Mouse (Mus musculus) adrenal gland, adult 18-20 months (tissue): ENCODE results near the gene Zfp146. TPM values are rescaled to one million over a fixed set of nuclear protein-coding genes. Genes with fewer than 3 reads are reported as not detected.
"Not testable (repeated sequence)": the region's sequence is repeated elsewhere in the genome, so short reads cannot be mapped to it uniquely, and the experiment has no call there.

Experiments
- DNase-seq, 2 experiments: peaks; one replicate each; pipeline ENCODE4 v3.0.0; 2021 to 2022; ENCODE audit warnings: low spot score in 2 of 2
- total RNA-seq, 2 experiments: library from RNA; stranded (reverse); gene quantifications; 1 replicate in 1 of 2; 2 replicates in 1 of 2; pipeline ENCODE4 v1.2.3; 2021

Gene Zfp146
- total RNA-seq, 2 experiments from 2014 or later = 48.5 to 54.2 TPM

DNA sequence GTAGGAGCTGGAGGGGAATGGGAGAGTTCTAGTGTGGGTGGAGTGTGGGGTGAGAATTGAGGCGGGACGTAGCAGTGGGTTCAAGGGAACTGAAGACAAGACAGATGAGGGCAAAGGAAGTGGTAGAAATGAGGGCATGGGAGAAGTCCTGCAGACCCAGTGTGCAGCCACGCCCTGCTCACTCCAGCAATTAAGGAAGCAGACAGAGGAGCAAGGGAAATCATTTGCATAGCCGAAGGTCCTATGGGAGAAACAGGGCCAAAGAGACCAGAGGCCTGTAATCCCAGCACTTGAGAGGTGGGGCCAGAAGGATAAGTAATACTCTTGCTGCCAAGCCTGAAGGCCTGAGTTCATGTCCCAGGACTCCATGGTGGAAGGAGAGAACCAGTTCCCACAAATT is 37.2 kb downstream of the Zfp146 start:
- no peak for DNase-seq

- DNase-seq = no peak
Measured at GRCm38 (mm10) chr7:30129900-30130299, 39.6 kb downstream of the Zfp146 start.

DNA sequence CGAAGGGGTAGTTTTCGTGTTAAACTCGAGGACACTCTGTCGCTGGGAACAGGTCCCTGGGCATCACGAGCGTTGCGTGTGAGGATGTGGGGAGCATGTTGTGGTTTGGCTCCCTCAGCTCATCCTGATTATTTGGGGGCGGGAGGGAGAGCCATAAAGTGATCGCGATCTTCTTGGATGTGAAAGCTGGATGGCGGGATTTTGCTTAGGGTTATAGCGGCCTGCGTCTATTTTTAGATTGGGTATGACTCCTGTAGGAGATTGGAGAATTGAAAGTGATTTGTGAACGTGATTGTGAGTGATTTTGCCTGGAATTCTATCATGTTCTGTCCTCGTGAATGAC is 47.4 kb downstream of the Zfp146 start:
- no peak for DNase-seq

DNA sequence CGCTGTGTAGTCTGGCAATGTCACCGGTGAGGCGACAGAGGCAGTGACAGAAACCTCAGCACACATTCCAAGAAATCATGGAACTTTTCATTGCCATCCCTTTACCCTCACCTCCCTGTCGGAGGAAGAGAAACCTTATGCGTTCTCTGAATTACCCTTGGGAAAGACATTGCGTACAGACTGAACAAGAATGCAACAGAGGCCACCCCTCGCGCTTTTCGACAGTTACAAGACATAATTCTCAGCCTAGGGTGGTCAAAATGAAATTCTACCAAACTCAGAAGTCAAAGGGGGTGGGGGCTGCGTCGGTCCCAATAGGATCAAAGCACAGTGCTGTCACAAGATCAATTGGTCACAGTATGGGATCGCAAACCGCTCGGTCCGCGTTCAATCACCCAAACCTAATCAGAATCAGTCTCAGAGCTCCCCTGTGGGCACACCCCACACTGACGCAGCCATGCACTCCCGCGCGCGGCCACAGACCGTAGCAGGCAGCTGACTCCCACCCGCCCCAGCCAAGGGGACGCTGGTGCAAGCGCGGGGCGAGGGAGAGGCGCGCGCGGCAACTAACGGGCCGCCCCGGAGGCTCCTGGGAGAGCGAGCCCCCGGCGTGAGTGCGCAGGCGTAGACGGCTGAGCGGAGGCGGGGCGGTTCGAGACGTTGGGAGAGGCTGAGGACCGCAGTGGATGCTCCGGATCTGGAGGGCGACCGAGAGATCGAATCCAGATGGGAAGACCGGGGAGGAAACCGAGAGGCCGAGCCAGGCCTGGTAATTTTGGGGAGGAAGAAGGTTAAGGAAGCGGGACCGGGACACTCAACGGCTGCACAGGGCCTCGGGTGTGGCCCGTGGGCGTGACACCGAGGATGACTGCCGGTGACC is 48.0 kb downstream of the Zfp146 start, which contains the start of gene Zfp382:
Gene Zfp382, plus strand, starts transcription at position 635 of the 880 bp plus-strand sequence.
- DNase-seq = peak; percentile 87 to 88

- DNase-seq = not testable (repeated sequence)
Measured at GRCm38 (mm10) chr7:30117935-30118334, 51.6 kb downstream of the Zfp146 start.

GRCm38 (mm10) chr7:30116076-30116475 is 53.5 kb downstream of the Zfp146 start:
- no peak for DNase-seq

Other genes with a start within 250 kb of the Zfp146 start
- 10 to 100 TPM in 1 of 2 experiments, 1 to 10 TPM in 1; 8.6 to 10.0 TPM for gene Zfp74, start 215.7 kb downstream of the Zfp146 start, total RNA-seq
- 10 to 100 TPM in 1 of 2 experiments, 1 to 10 TPM in 1; 8.9 to 10.6 TPM for gene Zfp568, start 185.8 kb downstream of the Zfp146 start, total RNA-seq
- gene Zfp14, start 118.4 kb downstream of the Zfp146 start, total RNA-seq = 1 to 10 TPM; 3.0 TPM
- gene Zfp82, start 96.8 kb downstream of the Zfp146 start, total RNA-seq = 1 to 10 TPM; 2.0 to 2.3 TPM
- gene Gm26920, start 79.3 kb downstream of the Zfp146 start, total RNA-seq = not detected
- 1 to 10 TPM; 2.9 to 4.1 TPM for gene Zfp566, start 79.2 kb downstream of the Zfp146 start, total RNA-seq
- gene Zfp260, start 75.0 kb downstream of the Zfp146 start, total RNA-seq = 10 to 100 TPM; 38.4 to 45.1 TPM
- gene Zfp382, start 47.8 kb downstream of the Zfp146 start, total RNA-seq = 1 to 10 TPM; 3.2 to 5.1 TPM
- 100 to 1,000 TPM; 349 to 810 TPM for gene Cox7a1, start 14.4 kb upstream of the Zfp146 start, total RNA-seq
- 100 to 1,000 TPM; 575 to 621 TPM for gene Capns1, start 29.1 kb upstream of the Zfp146 start, total RNA-seq
- gene Polr2i, start 62.2 kb upstream of the Zfp146 start, total RNA-seq = 10 to 100 TPM; 51.1 to 64.1 TPM
- 10 to 100 TPM; 86.2 to 93.6 TPM for gene Tbcb, start 62.5 kb upstream of the Zfp146 start, total RNA-seq
- not detected for gene Ovol3, start 66.0 kb upstream of the Zfp146 start, total RNA-seq
- gene Thap8, start 110.3 kb upstream of the Zfp146 start, total RNA-seq = under 1 TPM; 0.38 to 0.46 TPM
- 1 to 10 TPM; 4.9 to 6.7 TPM for gene Wdr62, start 110.7 kb upstream of the Zfp146 start, total RNA-seq
- gene Clip3, start 122.0 kb upstream of the Zfp146 start, total RNA-seq = 10 to 100 TPM; 22.6 to 24.3 TPM
- 10 to 100 TPM; 56.3 to 74.8 TPM for gene Alkbh6, start 139.0 kb upstream of the Zfp146 start, total RNA-seq
- 10 to 100 TPM; 21.8 to 31.5 TPM for gene Syne4, start 145.1 kb upstream of the Zfp146 start, total RNA-seq
- gene E130208F15Rik, start 152.0 kb upstream of the Zfp146 start, total RNA-seq = 1 to 10 TPM in 1 of 2 experiments, under 1 TPM in 1; 0.63 to 1.0 TPM
- 10 to 100 TPM in 1 of 2 experiments, 1 to 10 TPM in 1; 8.8 to 12.0 TPM for gene Sdhaf1, start 154.1 kb upstream of the Zfp146 start, total RNA-seq
- gene Lrfn3, start 193.0 kb upstream of the Zfp146 start, total RNA-seq = 1 to 10 TPM; 6.7 to 8.5 TPM
- gene Tyrobp, start 244.0 kb upstream of the Zfp146 start, total RNA-seq = 10 to 100 TPM; 34.7 to 68.5 TPM